Mouse (Mus musculus): ENCODE results near the gene Rhbdf2. TPM values are rescaled to one million over a fixed set of nuclear protein-coding genes. Genes with fewer than 3 reads are reported as not detected.

The Rhbdf2 gene
- total RNA-seq, 2 experiments from 2014 or later, result 7.4 to 9.1 TPM

GRCm38 (mm10) chr11:116592428-116592827 is 34.4 kb downstream of the Rhbdf2 start:
- peak; percentile 88 to 92 for DNase-seq (ENCODE audit: low spot score in 2 of 2)

GRCm38 (mm10) chr11:116591621-116592020 is 35.2 kb downstream of the Rhbdf2 start:
- no peak for DNase-seq (ENCODE audit: low spot score in 2 of 2)

- DNase-seq (ENCODE audit: low spot score in 2 of 2), result no peak
Measured at GRCm38 (mm10) chr11:116589574-116589973, 37.2 kb downstream of the Rhbdf2 start.

- no peak for DNase-seq (ENCODE audit: low spot score in 2 of 2)
Measured at GRCm38 (mm10) chr11:116589020-116589531, 37.7 kb downstream of the Rhbdf2 start.

GRCm38 (mm10) chr11:116586801-116587631 is 39.8 kb downstream of the Rhbdf2 start:
- peak; percentile 55 to 62 for DNase-seq (ENCODE audit: low spot score in 2 of 2)

GRCm38 (mm10) chr11:116586310-116586709 is 40.5 kb downstream of the Rhbdf2 start, which contains the start of gene Aanat:
Gene Aanat, plus strand, starts transcription at chr11:116586432.
- no peak for DNase-seq (ENCODE audit: low spot score in 2 of 2)

GRCm38 (mm10) chr11:116585682-116586081 is 41.1 kb downstream of the Rhbdf2 start:
- DNase-seq (ENCODE audit: low spot score in 2 of 2), result no peak

GRCm38 (mm10) chr11:116581376-116581814 is 45.4 kb downstream of the Rhbdf2 start, which contains the start of gene Ube2o:
Gene Ube2o, minus strand, starts transcription at chr11:116581447.
- peak; percentile 82 to 89 for DNase-seq (ENCODE audit: low spot score in 2 of 2)

- peak; percentile 43 to 60 for DNase-seq (ENCODE audit: low spot score in 2 of 2)
Measured at GRCm38 (mm10) chr11:116580711-116581375, 46.0 kb downstream of the Rhbdf2 start.

- DNase-seq (ENCODE audit: low spot score in 2 of 2), result no peak
Measured at GRCm38 (mm10) chr11:116580031-116580652, 46.7 kb downstream of the Rhbdf2 start.

GRCm38 (mm10) chr11:116579280-116579679 is 47.5 kb downstream of the Rhbdf2 start:
- DNase-seq (ENCODE audit: low spot score in 2 of 2), result no peak

GRCm38 (mm10) chr11:116575396-116575795 is 51.4 kb downstream of the Rhbdf2 start:
- DNase-seq (ENCODE audit: low spot score in 2 of 2), result no peak

GRCm38 (mm10) chr11:116574982-116575381 is 51.8 kb downstream of the Rhbdf2 start:
- no peak for DNase-seq (ENCODE audit: low spot score in 2 of 2)

- DNase-seq (ENCODE audit: low spot score in 2 of 2), result no peak
Measured at GRCm38 (mm10) chr11:116574486-116574885, 52.3 kb downstream of the Rhbdf2 start.

- no peak for DNase-seq (ENCODE audit: low spot score in 2 of 2)
Measured at GRCm38 (mm10) chr11:116572756-116573543, 53.9 kb downstream of the Rhbdf2 start.

GRCm38 (mm10) chr11:116571767-116572679 is 54.8 kb downstream of the Rhbdf2 start:
- DNase-seq (ENCODE audit: low spot score in 2 of 2), result no peak

- no peak for DNase-seq (ENCODE audit: low spot score in 2 of 2)
Measured at GRCm38 (mm10) chr11:116570821-116571220, 56.0 kb downstream of the Rhbdf2 start.

GRCm38 (mm10) chr11:116567531-116567930 is 59.3 kb downstream of the Rhbdf2 start:
- no peak for DNase-seq (ENCODE audit: low spot score in 2 of 2)

- DNase-seq (ENCODE audit: low spot score in 2 of 2), result no peak
Measured at GRCm38 (mm10) chr11:116565283-116566041, 61.4 kb downstream of the Rhbdf2 start.

All from gastrocnemius, postnatal 4 days (tissue).